Mouse (Mus musculus): ENCODE data around the gene Hivep3.

Hivep3 gene

DNA sequence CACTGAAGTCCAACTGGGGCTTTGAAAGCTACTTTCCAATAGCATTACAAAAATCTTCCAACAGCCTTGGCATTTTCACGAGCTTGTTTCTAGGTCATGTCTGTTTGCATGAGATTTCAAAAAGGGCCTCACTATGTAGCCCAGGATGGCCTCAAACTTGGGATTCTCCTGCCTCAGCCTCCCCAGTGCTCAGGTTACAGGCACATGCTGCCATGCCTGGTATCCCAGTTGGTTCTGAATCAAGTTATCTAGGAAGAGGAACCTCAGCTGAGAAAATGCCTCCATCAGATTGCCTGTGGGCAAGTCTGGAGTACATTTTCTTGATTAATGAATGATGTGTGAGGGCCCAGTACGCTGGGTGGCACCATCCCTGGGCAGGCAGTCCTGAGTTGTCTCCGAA, 324.6 kb downstream of the Hivep3 start:
- DNase-seq (ENCODE audit: low spot score): no peak

DNA sequence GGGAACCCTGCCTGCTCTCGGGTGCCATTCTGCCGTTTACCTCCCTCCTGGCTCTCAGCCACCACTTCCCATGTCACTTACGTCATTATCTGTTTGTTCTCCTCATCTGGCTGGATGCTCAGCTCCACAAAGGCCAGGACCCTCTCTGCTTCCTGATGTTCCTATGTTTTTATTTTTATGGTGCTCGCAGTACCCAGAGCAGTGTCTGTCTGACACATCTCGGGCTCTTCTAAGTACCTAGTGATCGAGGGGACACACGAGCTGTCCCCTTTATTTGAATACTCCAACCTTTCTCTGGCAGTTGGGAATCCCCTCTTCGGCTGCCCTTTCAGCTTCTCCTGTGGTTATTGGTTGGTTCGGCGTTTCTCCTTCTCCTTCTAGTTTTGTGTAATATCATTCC, 325.2 kb downstream of the Hivep3 start:
- DNase-seq (ENCODE audit: low spot score): no peak

DNA sequence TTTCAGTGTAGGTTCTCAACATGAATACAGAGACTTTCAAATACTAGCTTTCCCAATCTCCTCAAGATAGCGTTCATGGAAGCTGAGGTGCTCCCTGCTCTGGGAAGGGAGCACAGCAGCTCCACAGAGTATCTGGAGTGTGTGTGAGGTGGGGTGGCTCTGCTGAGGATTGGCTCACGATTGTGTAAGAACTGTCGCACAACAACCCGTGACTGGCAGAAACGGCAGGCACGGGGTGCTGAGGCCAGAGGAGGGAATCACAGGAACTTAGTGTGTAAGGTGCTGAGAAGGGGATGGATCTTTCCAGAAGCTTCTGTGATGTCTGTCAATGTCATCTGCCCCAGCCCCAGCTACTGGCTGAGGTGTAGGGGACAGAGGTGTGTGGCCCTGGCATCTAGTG, 328.1 kb downstream of the Hivep3 start:
- no peak for DNase-seq (ENCODE audit: low spot score)

DNA sequence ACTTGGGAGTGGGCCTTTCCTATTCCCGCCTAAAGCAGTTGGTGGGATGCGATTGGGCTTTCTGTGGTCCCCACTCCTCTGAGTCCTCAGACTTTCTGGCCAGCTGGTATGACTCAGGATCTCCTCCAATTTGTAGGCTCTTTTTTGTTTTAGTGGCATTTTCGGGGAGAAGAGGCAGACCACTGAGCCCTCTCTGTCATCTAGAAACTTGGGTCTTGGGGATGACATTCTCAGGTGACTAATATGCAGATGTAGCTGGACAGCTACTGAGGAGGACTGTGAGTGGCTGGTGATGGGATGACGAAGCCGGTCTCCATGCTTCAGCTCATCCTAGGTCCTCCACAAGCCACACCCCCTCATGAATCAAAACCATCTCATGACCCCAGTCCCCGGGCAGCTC, 328.6 kb downstream of the Hivep3 start:
- no peak for DNase-seq (ENCODE audit: low spot score)

DNA sequence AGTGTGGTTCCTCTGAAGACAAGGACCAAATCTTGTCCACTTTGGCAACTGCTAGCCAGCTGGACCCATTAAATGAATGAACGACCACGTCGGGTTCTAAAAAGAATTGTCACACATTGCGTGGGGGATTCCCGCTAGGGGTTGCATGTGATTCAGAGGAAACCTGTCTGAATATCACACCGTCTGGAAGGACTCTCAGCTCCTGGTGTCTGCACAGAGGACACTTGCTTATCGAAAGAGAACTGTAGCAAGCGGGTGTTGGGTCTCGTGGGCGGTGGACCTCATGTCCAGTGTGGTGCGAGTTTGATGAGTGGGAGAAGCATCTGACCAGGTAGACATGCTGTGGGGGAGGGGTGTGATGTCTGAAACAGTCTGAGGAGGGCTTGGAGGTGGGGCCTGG, 329.2 kb downstream of the Hivep3 start:
- no peak for DNase-seq (ENCODE audit: low spot score)

DNA sequence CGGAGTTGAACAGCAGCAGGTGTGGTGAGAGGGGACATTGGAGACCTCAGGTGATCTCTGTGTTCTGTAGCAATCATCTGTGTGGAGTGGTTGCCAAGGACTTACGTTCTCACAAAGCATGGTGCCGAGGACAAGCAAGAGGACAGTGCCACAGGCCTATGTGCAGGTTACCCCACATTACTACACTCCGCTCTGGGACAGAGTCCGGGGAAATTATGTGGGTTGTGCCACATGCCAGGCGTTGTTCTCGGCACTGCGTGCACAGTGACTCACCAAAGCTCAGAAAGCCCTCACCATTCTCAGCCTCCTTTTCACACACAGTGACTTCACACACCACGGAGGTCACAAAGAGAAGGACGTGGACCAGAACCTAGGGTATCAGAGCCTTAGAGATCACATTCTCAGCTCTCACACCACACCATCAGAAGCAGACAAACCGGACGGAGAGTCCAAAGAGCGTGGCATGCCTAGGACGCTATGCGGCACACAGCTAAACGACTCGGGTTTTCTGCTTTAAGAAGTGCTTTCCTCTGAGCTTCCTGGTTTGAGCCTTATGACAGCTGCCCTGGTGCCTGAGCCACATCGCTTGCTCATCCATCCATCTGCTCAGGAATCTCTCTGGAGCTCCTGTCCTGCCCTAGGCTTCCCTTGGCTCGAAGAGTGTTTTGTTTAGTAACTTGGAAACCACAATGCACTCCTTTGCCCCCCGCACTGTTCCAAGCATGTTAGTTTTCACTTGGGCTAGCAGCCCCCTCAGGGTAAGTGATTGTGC, 330.0 kb downstream of the Hivep3 start:
- DNase-seq (ENCODE audit: low spot score): no peak

DNA sequence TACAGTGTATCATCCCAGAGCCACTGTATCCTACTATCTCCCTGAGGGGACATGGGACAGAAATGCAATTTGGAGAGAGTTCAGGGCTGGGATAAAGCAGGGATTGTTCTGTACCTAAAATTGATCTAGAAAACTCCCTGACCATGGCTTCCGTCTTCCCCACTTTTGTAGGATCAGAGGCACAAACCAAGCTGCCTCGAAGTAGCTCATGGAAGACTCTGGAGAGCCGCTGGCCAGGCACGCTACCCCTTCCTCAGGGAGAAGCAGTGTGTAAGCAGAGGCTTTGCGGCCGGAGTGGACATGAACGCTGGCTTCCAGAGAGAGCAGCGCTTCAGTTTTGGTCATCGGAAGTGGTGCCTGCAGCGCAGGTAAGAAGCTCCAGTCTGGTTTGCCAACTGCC, 331.1 kb downstream of the Hivep3 start, which contains the start of gene AL607142.1:
Gene AL607142.1 (plus strand): TSS at position 301 of the 400 bp plus-strand sequence.
- DNase-seq (ENCODE audit: low spot score): no peak

DNA sequence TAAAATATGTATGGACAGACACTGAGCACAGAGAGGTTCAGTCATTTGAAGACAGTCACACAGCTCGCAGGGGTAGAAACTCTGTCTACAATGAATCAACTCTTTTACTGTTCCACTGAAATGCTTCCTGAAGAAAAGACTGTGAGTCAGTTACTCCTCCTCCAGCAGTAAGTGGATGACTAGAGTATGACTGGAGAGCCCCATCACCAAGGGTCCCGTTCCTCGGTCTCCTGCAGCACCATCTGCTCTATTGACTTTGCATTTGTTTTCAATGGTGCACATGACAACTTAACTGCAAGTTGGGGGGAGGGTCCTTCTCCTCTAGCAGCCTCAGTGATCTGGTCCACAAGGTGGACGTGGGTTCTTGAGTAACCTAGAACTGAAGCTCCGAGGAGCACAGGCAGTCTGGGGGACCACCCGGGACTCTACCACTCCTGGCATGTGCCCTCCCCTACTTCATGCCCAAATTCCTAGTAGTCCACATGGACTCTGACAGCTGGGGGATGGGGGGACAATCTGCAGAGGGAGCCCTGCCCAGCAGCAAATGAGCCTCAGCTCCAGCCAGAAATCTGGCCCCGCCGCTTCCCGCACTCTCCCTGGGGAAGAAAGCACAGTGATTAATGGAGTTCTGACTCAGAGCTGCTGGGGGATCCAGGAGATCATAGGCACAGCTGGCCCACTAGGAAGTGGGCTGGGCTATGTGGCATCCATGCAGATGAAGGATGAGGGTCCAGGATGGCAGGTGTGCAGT, 333.4 kb downstream of the Hivep3 start:
- no peak for DNase-seq (ENCODE audit: low spot score)

DNA sequence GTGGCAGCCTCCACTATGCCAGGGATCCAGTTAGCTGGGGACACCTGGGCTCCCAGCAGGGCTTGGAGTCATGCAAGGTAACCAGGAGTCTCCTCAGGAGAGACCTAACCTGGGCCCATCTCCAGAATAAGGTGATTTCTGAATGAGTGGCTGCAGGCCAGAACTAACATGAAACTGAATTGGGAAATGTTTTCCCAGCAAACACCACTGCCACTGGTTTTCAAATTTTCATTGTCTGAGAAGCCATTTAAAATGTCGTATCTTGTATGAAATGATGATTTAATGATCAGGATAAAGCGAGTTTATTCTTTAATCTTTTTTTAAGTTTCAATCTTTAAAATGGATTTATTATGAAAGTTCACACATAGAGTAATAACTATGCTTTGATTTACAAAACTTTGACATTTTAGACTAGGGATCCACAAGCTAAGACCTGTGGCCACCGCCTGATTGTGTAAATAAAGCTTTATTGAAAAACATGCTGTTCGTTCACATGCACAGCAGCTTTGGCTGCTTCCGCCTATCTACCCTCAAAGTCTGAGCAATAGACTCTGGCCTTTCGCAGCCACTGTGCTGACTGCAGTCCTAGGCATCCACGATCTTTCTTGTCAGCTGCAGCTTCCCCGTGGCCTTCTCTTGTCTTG, 334.1 kb downstream of the Hivep3 start:
- no peak for DNase-seq (ENCODE audit: low spot score)

DNA sequence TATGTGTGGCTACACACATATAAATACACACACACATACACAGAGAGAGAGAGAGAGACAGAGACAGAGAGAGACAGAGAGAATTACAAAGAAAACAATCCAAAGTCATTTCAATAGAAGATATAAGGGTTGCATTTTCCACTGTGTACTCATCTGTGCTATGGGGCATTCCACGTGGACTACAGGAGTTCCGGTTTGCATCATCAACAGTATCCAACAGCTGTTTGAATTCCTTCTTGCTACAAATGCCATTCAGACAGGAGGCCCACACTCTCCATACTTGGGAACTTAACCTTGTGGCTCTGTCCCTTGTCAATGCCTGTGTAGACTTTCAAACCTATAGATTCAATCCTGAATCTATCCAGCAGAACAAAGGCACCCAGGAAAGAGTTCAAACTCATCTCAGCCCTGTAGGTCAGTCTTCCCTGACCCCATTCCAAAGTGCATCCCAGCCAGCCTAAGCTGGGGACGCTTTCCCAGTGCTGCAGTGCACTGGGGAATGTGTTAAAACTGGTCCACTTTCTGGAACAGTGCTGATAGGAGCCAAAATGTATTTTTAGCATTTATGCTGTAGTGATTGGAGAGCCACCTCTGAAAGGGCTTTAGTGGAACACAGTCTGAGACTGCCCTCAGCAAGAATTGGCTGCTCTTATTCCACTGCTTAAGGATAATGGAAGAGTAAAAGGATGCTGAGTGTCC, 335.4 kb downstream of the Hivep3 start:
- DNase-seq (ENCODE audit: low spot score): no peak

DNA sequence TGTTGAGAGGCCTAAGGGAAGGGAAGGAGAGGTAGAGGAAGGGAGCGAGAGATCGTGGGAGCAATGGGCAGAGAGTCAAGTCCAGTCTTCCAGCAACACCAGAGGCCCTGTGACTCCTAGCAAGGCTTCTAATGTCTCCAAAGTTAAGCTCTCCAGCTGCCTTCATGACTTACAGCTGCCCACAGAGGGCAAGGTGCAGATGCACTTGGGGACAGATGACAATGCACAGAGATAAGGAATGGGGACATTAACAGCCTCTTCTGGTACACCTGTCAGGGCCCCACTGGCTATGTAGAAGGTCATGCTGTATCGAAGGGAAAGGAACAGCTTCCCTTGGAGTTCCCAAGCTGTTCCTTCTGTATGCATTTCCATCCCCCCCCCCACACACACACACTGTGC, 336.0 kb downstream of the Hivep3 start:
- DNase-seq (ENCODE audit: low spot score): no peak

DNA sequence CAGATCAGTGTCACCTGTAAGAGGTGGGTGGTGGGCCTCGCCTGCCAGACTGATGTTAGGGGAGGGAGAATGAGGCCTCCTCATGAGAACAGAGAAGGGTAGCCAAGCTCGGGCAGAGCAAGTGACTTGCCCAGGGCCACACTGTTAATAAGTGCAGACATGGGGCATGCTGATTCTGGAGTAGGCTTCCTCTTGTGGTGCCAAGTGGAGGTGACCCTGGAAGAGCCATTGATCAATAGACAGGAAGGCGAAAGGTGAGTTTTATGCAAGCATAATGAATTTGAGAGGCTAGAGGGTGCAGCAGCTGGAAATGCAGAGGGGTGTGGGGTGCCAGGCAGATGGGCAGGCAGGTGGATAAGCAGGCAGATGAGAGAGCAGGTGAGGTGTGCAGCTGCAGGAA, 337.8 kb downstream of the Hivep3 start:
- no peak for DNase-seq (ENCODE audit: low spot score)

DNA sequence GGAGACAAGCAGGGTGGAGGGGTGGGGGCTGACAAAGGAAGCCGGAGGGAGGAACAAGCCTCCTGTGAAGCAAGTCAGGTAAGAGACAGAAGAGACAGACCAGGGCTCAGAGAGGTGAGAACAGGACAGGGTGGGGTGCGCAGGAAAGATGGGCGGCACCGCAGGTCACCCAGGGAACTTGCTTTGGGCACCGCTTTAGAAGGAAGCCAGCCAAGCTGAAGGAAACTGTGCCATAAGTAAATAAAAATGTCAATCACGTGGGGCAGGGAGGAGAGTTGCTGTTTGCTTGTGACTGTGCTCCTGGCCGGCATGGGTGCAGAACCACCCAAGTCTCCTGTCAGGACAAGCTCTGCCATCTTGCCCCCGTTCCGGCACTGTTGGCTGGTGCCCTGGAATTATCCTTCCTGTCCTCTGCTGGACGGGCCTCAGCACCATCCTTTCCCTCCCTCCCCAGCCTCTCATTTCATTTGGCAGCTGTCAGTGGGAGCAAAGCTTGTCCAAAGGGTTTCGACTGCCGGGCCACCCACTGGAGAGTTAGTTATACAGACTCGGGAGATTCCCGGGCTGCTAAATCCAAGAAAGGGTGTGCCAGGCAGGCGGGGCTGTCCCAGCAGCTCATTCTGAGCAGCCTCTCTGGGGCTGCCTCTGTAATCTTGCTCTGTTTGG, 338.4 kb downstream of the Hivep3 start:
- DNase-seq (ENCODE audit: low spot score): no peak

DNA sequence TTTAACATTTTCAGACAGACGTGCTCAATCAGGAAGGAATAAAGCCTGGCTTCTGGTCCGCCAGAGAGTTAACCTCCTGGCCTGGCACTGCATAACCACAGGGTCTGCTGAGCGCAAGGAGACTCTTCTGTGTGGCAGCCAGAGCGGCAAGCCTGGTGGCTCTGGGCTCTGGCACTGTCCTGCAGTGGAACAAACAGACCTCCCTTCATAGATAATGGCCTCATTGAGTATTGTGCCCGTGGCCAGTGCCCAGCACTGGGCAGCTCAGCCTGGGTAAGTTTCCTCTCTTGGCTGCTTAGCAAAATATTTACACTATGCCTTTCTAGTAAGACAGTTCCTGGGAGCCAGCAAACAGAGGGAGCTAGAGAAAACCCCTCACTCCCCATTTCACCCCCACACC, 340.5 kb downstream of the Hivep3 start:
- DNase-seq (ENCODE audit: low spot score): no peak

DNA sequence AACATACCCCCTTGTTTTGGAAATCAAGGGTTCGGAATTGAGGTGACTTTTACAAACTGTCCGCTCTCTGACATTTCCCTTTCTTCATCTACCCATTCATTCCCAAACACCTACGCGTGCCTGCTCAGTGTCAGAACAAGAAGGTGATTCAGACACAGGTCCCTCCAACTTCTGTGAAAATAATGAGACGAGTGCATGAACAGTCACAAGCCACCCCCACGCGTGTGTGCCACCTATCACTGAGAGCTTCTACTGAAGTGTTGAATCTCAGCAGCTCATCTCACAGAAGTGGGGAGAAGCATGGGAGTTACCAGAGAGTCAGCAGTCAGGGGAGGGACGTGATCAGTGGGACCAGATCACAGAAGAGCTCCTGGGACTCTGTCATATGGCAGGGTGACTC, 343.7 kb downstream of the Hivep3 start:
- DNase-seq (ENCODE audit: low spot score): no peak

DNA sequence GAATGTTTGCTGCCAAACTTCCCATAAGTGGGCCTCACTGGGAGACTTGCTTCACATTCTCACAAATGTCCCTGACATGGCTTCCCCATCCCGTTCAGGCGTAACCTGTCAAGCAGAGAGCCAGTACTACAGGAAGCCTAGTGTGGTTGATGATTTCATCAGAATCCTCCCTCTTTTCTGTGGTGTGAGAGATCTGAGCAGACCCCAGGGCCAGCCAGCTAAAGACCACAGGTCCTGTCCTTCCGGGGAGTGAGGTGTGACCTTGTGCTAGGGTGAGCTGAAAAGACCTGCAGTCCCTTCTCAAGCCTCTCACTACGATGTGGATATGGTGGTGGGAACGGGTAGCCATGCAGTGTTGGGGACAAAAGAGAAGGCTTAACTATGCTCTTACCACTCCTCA, 348.9 kb downstream of the Hivep3 start:
- DNase-seq (ENCODE audit: low spot score): no peak

DNA sequence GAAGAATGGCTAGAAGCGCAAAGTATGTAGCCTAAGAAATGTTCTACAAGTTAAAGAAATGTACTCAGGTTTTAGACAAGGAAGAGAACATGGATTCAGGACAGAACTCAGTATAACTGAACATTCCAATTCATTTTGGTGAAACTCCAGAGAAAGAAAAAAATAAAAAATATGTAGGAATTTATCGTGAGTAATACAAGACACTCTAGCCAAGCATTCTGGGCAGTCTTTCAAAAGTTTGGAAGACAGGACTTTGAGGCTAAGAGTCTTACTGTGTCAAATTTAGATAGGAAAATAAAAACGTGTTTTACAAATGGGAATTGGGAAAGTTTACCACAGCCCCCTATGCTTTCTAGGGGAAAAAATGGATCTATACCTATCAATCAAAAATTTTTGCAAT, 350.1 kb downstream of the Hivep3 start:
- no peak for DNase-seq (ENCODE audit: low spot score)

DNA sequence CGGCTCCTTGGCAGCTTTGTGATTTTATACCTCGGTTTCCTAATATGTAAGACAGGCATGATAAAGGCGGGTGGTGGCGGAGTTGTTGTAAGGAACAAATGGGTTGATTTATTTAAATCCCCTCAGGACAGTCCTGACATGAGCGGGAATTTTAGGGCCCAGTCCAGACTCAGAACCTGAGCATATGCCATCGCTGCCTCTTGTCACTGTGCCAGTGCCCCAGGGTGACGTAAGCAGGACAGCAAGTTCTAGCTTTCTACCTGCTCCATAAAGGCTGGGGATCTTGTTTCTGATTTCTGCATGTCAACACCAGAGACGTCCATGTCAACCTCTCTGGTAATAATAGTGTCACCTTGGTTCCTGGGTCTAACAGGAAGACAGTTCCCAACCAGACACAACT, 356.0 kb downstream of the Hivep3 start:
- no peak for DNase-seq (ENCODE audit: low spot score)

DNA sequence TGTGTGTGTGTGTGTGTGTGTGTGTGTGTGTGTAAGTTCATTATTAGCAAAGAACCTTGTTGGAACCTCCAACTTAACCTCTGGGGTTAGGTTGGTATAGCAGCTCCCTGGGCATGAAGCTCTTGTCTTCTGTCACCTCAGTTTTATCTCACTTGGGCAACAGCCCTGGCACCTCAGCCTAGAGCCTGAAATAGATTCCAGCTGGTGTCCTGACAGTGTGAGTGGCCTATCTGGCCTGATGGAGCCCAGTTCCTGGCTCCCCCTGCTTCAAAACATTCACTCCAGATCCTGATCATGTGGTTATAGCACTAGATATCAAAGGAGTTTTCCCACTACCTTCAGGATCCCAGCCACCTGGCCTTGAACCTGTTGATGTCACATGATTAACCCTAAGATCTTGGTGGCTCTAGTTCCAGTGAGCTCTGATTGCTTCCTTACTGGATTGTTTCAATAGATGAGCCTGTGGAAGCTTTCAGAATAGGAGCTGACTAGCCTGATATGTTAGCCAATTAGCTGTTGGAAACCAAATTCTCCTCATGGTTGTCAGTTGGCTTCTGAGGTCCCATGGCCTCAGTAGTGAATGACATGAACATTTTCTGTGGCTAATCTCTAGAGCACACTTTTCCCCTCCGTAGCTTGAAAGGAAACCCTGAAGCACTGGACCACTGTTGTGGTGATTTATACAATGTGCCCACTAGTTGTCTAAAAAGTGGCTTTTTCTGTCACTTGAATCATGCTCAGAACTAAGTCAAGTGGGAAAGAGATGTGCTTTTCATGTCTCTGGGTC, 358.6 kb downstream of the Hivep3 start:
- no peak for DNase-seq (ENCODE audit: low spot score)

DNA sequence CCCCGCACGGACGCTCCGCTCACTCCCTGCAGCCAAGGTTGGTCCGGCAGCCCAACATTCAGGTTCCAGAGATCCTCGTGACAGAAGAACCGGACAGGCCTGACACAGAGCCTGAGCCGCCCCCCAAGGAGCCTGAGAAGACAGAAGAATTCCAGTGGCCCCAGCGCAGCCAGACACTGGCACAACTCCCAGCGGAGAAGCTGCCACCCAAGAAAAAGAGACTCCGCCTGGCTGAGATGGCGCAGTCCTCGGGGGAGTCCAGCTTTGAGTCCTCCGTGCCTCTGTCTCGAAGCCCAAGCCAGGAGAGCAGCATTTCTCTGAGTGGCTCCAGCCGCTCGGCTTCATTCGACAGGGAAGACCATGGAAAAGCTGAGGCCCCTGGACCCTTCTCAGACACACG, 363.4 kb downstream of the Hivep3 start:
- no peak for DNase-seq (ENCODE audit: low spot score)

DNA sequence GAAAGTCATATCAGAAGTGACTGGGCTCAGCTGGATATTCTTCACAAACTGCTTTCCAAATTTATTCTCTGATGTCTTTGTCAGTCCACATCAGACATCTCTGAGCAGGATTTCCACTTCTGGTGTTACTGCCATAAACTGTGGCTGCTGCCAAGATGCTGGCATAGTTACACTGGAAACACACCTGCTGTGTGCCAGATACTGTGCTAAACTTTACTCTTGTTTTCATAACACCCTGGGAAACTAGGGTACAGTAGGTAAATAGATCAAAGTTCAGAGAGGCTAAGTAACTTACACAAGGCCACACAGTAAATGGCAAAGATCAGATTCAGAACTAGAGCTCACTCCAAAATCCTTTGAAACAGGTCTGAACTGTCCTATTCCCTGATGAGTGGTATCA, 367.6 kb downstream of the Hivep3 start:
- DNase-seq (ENCODE audit: low spot score): no peak

Measured in retina, embryonic 14.5 days (tissue).